Mouse (Mus musculus): ENCODE results near the gene Tead3. TPM values are rescaled to one million over a fixed set of nuclear protein-coding genes. Genes with fewer than 3 reads are reported as not detected.
"Not testable (repeated sequence)": the region's sequence is repeated elsewhere in the genome, so short reads cannot be mapped to it uniquely, and the experiment has no call there.

Gene Tead3
- polyA plus RNA-seq, 1 experiment, result 58.5 TPM

- TF ChIP-seq POLR2A (IDR thresholded peaks at IDR 0.05; ENCODE audit: low read depth, low read length) (no peak), CTCF (IDR thresholded peaks at IDR 0.05; ENCODE audit: borderline replicate concordance, insufficient read depth, low read length) (no peak)
- no peaks in the 10 kb centered on the region for H3K4me1 ChIP-seq (ENCODE audit: control insufficient read depth, insufficient read depth, low read length)
- H3K4me3 ChIP-seq (ENCODE audit: insufficient read depth, low read length), result no peak overlapping the region
- no peak overlapping the region for H3K27ac ChIP-seq (ENCODE audit: insufficient read depth, low read length)
Observed at GRCm38 (mm10) chr17:28361921-28362652, 11.5 kb upstream of the Tead3 start.

GRCm38 (mm10) chr17:28360531-28361277, 10.1 kb upstream of the Tead3 start:
- Histone ChIP-seq H3K4me3 (ENCODE audit: insufficient read depth, low read length) (no peak overlapping the region), H3K27ac (ENCODE audit: insufficient read depth, low read length) (no peak overlapping the region), H3K4me1 (ENCODE audit: control insufficient read depth, insufficient read depth, low read length) (no peaks in the 10 kb centered on the region)
- TF ChIP-seq POLR2A (IDR thresholded peaks at IDR 0.05; ENCODE audit: low read depth, low read length) (no peak), CTCF (IDR thresholded peaks at IDR 0.05; ENCODE audit: borderline replicate concordance, insufficient read depth, low read length) (no peak)

- not testable (repeated sequence) for H3K27ac ChIP-seq (ENCODE audit: insufficient read depth, low read length); H3K4me3 ChIP-seq (ENCODE audit: insufficient read depth, low read length); H3K4me1 ChIP-seq (ENCODE audit: control insufficient read depth, insufficient read depth, low read length)
Observed at GRCm38 (mm10) chr17:28358576-28359261, 8.1 kb upstream of the Tead3 start.

- Histone ChIP-seq H3K27ac (ENCODE audit: insufficient read depth, low read length) (no peak overlapping the region), H3K4me1 (ENCODE audit: control insufficient read depth, insufficient read depth, low read length) (no peaks in the 10 kb centered on the region), H3K4me3 (ENCODE audit: insufficient read depth, low read length) (no peak overlapping the region)
- no peak for TF ChIP-seq POLR2A (IDR thresholded peaks at IDR 0.05; ENCODE audit: low read depth, low read length)
- no peak for TF ChIP-seq CTCF (IDR thresholded peaks at IDR 0.05; ENCODE audit: borderline replicate concordance, insufficient read depth, low read length)
Observed at GRCm38 (mm10) chr17:28355871-28356270, 5.3 kb upstream of the Tead3 start.

GRCm38 (mm10) chr17:28352018-28352417, 1.4 kb upstream of the Tead3 start:
- TF ChIP-seq CTCF (IDR thresholded peaks at IDR 0.05; ENCODE audit: borderline replicate concordance, insufficient read depth, low read length) (no peak), POLR2A (IDR thresholded peaks at IDR 0.05; ENCODE audit: low read depth, low read length) (no peak)
- Histone ChIP-seq H3K4me3 (ENCODE audit: insufficient read depth, low read length) (no peak overlapping the region), H3K4me1 (ENCODE audit: control insufficient read depth, insufficient read depth, low read length) (peaks cover 10% of the 10 kb centered on the region)

GRCm38 (mm10) chr17:28351353-28351890, 805 bp upstream of the Tead3 start:
- peaks cover 12% of the 10 kb centered on the region for H3K4me1 ChIP-seq (ENCODE audit: control insufficient read depth, insufficient read depth, low read length)
- H3K27ac ChIP-seq (ENCODE audit: insufficient read depth, low read length), result no peak overlapping the region; the same call in 1 of the 2 replicates
- TF ChIP-seq CTCF (IDR thresholded peaks at IDR 0.05; ENCODE audit: borderline replicate concordance, insufficient read depth, low read length) (no peak), POLR2A (IDR thresholded peaks at IDR 0.05; ENCODE audit: low read depth, low read length) (peak; percentile 50; the same call in 1 of the 2 replicates)
- H3K4me3 ChIP-seq (ENCODE audit: insufficient read depth, low read length), result peak overlapping the region; percentile 34

More at GRCm38 (mm10) chr17:28352018-28352417, 1.4 kb upstream of the Tead3 start:
- no peak overlapping the region for H3K27ac ChIP-seq (ENCODE audit: insufficient read depth, low read length)

- H3K27ac ChIP-seq (ENCODE audit: insufficient read depth, low read length), result peak overlapping the region; percentile 94
- TF ChIP-seq POLR2A (IDR thresholded peaks at IDR 0.05; ENCODE audit: low read depth, low read length), result peak; percentile 33
- no peak for TF ChIP-seq CTCF (IDR thresholded peaks at IDR 0.05; ENCODE audit: borderline replicate concordance, insufficient read depth, low read length)
- H3K4me1 ChIP-seq (ENCODE audit: control insufficient read depth, insufficient read depth, low read length), result peaks cover 16% of the 10 kb centered on the region
- H3K4me3 ChIP-seq (ENCODE audit: insufficient read depth, low read length), result peak overlapping the region; percentile 95
Observed at GRCm38 (mm10) chr17:28349901-28350465, 634 bp downstream of the Tead3 start.

GRCm38 (mm10) chr17:28349264-28349880, 1.2 kb downstream of the Tead3 start:
- H3K4me1 ChIP-seq (ENCODE audit: control insufficient read depth, insufficient read depth, low read length), result peaks cover 22% of the 10 kb centered on the region
- TF ChIP-seq POLR2A (IDR thresholded peaks at IDR 0.05; ENCODE audit: low read depth, low read length) (peak; percentile 35), CTCF (IDR thresholded peaks at IDR 0.05; ENCODE audit: borderline replicate concordance, insufficient read depth, low read length) (no peak)

GRCm38 (mm10) chr17:28348211-28348610, 2.4 kb downstream of the Tead3 start:
- peak overlapping the region; percentile 94; the same call in 1 of the 2 replicates for H3K27ac ChIP-seq (ENCODE audit: insufficient read depth, low read length)
- peak overlapping the region; percentile 95 for H3K4me3 ChIP-seq (ENCODE audit: insufficient read depth, low read length)
- H3K4me1 ChIP-seq (ENCODE audit: control insufficient read depth, insufficient read depth, low read length), result peaks cover 27% of the 10 kb centered on the region
- TF ChIP-seq CTCF (IDR thresholded peaks at IDR 0.05; ENCODE audit: borderline replicate concordance, insufficient read depth, low read length) (no peak), POLR2A (IDR thresholded peaks at IDR 0.05; ENCODE audit: low read depth, low read length) (no peak; the same call in 1 of the 2 replicates)

More at GRCm38 (mm10) chr17:28349264-28349880, 1.2 kb downstream of the Tead3 start:
- peak overlapping the region; percentile 95 for H3K4me3 ChIP-seq (ENCODE audit: insufficient read depth, low read length)
- H3K27ac ChIP-seq (ENCODE audit: insufficient read depth, low read length), result peak overlapping the region; percentile 94

All from embryonic fibroblast, embryonic 13.5 days (primary cell).